Mouse (Mus musculus) MN1 (cell line): ENCODE results near the gene Shld1.
A peak's percentile ranks its signal among the peaks of the same experiment; 100 is the strongest.

Experiments
- DNase-seq: peaks from one replicate; pipeline ENCODE4 v3.0.0-alpha.2; 2016; ENCODE audit warnings: low spot score

Gene Shld1

DNA sequence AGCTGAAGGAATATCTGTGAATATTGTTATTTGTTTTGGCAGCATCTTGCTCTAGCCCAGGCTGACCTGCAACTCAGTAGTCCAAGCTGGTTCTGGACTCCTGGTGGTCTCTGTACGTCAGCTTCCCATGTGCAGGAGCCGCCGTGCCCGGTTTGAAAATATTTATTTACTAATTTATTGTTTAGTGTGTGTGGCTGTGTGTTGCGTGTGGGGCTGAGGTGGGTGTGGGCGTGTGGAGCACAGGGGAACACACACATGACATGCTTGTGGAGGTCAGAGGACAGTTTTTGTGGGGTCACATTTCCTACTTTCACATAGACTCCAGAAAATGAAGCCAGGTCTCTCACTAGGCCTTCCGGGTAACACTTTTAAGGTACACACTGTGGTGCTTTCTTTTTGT, 37.8 kb downstream of the Shld1 start:
- DNase-seq: no peak

DNA sequence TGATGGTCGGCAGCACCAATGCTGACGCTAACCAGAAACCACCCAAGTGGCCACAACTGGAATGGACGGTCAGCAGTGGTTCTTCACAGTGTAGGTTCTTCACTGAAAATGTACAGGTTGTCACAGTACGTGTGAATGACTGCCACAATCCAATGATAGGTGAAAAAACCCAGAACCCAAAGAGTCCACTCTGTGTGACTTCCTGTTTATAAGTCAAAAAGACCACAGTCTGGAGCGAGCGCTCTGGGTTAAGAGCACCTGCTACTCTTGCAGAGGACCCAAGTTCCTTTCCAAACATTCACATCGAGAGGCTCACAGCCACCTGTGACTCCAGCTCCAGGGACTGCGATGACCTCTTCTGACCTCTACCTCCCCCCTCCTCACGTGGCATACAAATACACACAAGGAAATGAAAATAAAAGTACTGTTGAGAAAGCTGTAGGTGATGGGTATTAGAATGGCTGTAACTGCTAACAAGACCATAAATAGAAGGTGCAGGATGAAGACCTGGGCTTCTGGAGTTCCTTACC, 38.7 kb downstream of the Shld1 start:
- DNase-seq: no peak

DNA sequence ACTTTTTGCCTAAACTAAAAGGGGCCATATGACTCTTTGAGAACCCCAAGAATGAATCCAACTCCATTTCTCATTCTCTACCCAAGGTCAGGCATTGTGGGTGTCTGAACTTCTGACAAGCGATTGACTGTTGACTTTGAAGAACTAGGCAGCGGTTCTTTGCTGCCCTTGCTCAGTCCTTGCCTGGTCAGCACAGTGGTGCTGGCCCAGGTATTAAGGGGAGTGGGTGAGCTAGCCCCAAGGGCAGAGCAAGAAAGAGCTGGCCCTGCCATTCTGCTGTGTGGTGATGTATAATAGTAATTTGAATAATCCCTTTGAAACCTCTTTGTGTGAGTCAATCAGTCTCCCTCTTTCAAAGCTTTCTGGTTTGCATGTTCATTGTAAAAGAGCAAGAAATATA, 39.4 kb downstream of the Shld1 start:
- no peak for DNase-seq

DNA sequence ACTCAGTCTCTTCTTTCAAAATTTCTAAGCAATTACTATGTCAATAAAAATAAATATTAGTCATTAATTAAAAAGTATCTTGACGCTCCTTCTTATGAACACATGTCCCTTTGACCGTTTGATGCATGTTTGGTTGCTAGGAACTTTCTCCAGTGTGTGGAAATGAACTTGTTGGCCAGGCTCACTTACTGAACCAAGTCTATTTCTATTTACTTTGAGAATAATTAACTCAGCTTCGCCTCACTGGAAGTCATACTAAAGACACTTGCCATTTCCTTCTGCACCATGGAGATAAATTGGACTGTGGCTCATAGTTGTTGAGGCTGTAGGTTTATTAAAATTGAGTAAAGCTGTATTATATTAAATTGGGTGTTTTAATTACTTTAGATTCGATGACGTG, 46.2 kb downstream of the Shld1 start:
- DNase-seq: no peak

DNA sequence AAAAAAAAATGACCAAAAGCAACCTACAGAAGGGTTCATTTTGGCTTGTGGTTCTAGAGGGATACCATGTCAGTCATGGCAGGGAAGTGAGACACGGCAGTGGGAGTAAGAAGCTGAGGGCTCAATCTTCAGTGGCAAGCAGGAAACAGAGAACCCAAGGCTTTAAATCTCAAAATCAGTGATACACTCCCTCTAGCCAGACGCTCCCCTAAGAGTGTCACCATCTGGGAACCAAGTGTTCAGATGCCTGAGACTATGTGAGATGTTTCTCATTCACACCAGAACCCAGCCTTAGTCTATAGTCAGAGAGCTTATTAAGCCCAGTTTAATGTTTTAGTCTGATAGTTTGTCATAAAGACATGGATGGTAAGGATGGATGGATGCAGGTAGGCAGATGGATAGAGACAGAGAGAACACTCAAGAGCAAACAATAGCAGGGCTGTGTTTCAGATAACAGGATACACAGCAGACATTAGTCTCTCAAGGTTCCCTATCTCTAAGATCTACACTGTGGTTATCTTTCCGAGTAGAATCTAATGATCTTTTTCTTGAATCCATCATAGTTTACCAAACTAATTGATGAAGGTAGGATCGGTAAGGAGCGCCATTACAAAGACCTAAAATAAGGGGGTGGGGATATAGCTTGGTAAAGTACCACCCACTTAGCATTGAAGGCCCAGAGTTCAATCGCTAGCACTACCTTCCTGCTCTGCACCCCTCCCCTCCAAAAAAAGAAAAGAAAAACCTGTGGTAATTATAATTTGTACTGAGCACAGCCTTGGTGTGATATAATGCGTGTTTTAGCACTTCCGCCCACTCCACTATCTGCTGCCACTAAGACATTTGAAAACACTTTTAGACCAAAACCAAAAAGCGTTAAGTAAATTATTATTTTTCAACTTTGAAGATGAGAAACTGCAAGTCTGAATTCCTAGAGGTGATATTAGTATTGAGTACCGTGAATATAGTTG, 47.2 kb downstream of the Shld1 start:
- no peak for DNase-seq

DNA sequence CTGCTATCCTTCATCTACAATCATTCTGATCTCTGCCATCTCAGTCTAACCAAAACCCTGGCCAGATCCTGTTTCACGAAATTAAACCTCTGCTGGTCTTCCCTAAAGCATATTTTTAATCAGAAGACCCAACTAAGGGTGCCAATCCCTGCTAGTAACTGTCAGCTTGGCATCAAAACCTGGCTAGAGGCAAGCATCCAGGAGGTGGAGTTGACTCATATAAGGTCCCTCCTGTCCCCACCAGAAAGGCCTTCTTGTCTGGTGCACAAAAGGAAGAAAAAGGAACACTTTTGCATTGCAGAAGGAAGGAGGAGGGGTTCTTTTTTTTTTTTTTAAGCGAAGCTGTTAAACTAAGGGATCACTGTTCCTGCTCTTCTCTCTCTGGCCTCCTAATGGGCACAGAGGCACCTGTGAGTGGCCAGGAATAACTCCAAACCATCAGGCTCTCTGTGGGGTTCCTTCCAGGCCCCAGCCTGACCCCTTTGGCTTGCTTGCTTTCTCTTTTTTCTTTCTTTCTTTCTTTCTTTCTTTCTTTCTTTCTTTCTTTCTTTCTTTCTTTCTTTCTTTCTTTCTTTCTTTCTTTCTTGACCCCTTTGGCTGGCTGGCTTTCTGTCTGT, 52.2 kb downstream of the Shld1 start:
- no peak for DNase-seq

DNA sequence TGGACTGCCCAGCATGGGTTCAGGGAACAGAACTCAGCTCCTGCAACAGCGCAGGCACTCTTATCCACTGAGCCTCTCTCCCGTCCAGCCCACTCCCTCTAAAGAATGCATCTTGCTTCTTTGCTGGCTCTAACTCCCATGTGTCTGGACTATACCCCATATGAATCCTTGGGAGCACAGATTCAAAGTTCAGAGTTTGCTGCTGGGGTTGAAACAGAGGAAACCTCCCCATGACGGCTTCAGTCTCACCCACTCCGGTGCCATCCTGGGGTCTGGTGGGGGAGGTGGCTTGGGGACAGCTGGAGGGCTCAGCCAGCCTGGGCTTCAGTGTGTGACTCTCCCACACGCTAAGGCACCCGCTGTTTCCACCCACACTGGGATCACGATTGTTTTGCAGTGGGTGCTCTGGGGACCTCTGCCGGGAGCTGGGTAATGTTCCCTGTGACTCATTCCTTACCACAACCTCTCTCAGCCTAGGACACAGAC, 55.2 kb downstream of the Shld1 start:
- DNase-seq: no peak

DNA sequence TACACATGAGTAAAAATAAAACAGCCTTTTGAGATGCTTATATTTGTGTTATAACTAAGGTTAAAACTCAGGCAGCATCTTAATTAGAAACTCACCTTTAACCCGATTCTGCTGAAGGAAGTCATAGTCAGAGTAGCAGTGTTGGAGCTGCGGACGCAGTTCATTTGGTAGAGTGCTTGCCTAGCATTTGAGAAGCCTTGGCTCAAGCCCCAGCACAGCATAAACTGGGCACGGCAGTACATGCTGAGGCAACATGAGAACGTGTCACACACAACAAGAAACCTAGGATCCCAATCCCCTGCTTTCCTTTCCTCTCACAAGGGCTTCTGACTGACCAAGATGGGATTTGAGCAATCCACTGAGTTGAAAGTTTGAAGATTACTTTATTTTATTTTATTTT, 58.1 kb downstream of the Shld1 start:
- DNase-seq: no peak

DNA sequence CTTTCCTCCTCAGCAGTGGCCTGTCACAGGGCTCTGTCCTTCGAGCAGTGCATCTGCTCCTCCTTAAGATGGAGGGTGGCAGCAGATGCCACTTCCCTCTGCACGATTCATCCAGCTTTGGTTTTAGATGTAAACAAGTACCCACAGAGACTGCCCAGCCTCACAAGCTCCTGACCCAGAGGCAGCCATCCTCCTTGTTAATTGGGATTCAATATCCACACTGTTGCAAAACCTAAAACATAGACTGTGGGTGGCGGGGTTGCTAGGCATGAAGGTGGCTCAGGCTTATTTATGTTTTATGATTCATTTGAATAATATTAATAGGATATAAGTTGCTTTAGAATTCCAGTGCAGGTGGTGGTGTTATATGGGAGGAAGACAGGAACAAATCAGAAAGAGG, 59.4 kb downstream of the Shld1 start:
- DNase-seq: no peak

DNA sequence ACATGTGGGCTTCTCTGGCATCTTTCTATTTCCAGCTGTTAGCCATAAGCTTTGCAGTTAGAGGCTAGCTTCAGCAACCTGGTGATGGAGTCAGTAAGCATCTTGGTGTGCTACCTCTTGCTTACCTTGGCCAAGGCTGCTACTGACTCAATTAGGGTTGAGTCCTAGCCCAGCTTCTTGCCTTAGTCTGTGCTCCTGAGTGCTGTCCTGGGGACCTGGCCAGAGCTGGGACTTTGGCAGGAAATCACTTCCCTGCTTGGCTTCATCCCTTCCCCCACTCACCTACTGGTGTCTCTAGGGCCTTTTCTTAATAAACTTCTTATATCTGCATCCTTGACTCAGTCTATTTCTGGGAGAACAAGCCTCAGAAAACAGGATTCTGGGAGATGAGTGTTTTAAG, 64.0 kb downstream of the Shld1 start:
- DNase-seq: no peak

DNA sequence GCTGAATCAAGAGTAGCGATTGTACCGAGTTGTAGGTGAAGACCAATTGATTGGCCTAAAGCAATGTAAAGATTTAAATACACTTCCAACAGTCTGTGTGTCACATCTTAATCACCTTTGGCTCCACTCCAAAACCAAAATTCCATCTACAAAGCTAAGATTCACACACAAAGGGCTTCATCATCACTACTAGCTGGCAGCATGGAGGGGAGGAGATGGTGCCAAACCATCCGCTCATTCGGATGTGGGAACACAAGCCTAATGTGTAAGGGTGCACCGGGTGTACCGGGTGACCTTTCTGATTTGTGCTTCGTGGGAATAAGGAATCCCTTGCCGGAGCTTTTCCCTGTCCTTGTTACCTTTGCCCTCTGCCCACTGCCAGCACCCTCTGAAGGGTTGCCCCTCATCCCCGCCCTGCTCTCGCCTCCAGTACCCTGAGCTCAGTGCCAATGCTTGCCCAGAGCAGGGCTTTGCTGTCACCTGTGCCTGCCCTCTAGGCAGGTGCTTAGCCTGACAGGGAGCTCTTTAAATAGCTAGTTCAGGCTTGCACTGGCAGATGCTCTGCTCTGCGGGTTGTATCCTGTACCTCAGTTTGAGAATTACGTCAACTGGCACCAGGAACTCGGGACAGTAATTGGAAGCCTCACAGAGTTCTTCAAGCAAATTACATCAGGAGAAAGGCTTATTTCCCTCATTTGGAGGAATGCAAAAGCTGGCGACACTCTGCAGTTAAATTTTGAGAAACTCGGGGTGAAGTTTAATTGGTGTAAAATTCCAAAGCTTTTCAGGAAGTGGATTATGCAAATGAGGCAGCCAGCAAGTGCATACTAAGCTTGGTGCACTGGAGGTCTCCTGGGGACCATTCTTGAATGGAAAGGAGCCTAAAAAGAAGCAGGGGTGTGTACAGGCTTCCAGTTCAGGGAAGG, 64.7 kb downstream of the Shld1 start:
- DNase-seq: no peak

DNA sequence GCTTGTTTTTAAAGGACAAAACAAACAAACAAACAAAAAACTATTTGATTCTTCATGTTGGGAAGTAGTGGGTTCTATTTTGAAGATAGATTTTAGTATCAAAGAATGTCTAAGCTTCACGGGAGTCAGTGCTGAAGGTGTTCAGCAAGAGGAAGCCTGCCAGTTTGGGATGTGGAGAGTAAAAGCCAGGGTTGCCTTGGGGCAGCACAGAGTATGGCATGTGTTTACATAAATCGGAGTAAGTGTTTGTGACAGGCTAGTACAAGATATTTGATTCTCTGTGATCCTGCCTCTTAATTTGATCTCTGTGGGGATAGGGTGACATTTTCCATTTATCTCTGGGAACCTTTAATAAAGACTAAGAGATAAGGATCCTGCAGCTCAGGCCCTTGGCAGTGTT, 65.7 kb downstream of the Shld1 start:
- peak; percentile 69 for DNase-seq

DNA sequence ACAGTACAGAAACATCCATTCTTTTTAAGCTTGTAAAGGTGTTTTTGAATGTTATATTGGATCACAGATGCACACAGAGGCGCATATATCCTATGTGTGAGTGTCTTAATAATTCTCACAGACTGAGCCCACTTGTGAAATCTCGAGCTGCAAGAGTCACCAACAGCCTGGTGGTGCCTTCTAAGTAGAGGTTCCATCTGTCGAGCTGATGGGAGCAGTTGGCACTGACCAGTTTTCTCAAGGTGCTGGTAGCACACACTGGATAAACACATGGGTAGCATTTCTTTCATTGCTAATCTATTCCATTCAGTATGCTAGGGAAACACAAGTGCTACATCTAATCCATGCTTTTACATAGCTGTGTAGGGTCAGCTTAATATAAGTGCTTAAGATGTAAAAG, 66.4 kb downstream of the Shld1 start:
- no peak for DNase-seq

DNA sequence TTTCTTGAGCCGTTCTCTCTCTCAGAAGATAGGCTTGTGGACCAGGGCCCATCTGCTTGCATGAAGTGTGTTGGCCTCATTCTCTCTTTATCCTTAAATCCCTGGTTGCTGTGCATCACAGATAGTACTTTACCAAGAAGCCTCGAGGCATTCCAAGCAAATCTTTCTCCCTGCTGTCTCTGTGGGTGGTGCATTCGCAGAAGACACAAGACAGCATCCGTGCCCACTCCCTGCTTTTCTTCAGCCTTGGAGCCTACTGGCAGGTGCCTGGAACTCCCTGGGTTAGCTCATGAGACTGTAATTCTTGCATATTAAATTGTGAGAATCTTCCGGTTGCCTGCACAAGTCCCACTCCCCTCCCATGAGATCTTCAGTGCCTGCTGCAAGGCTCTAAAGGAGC, 71.2 kb downstream of the Shld1 start:
- no peak for DNase-seq

DNA sequence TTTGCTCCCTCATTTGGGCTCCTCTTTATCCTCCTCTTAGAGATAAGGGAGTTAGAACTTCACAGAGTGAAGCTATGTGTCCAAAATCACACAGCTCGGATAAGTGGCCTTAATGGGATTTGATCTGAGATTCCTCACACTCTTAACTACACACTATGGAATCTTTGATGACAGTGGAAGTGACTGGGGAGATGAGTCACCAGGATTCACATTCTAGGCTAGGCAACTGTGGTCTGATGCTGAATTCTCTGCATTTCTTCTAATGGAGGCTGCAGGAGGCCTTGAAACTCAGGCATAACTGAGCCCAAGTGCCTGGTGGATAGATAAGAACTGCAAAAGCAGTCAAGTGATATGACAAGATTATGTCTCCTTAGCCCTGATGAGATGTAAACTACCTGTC, 84.1 kb downstream of the Shld1 start:
- no peak for DNase-seq

DNA sequence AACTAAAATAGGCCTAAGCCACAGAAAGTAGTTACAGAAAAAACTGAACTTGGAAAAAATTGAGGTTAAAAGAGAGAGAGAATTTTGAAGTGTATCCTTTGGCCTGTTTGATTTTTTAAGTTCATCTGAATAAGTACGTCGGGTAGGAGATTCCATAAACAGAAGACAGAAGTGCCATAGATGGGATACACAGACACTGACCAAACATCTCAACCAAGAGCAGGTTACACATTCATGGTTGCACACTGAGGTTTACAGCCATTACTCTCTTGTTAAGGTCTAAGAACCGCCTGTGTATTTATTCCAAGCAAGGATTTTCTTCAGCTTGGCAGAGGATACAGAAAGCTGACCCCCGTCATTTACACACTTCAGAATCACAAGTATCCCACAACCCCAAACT, 94.2 kb downstream of the Shld1 start, which contains the start of gene Chgb:
TSS of gene Chgb (plus strand) at position 301 of the 400 bp plus-strand sequence.
- peak; percentile 14 for DNase-seq

DNA sequence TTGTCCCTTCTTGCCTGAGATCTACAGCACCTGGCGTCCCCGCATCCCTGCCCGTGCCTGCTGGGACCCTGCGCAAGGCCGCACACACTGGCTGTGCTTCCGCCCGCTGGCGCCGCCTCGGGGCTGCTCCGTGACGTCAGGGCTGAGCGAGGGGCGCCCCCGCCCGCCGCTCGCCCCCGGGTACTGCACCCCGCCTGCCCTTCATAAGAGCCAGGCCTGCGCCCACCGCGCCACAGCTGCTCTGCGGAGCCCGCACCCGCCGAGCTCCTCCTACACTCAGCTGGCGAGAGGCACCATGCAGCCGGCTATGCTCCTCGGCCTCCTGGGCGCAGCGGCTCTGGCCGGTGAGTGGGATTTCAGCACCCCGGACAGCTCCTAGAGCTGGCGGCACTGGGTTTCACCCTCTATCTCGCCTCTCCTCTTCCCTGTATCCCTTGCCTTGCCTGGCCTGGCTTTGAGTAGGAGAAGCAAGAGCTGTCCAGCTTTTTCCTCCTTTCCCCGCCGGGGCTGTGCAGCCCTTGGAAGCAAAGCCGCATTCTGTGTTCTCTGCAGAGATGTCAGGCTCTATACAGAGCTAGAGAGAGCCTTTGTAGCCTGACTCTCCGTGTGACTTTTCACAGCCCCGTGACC, 94.8 kb downstream of the Shld1 start:
- DNase-seq: peak; percentile 82

DNA sequence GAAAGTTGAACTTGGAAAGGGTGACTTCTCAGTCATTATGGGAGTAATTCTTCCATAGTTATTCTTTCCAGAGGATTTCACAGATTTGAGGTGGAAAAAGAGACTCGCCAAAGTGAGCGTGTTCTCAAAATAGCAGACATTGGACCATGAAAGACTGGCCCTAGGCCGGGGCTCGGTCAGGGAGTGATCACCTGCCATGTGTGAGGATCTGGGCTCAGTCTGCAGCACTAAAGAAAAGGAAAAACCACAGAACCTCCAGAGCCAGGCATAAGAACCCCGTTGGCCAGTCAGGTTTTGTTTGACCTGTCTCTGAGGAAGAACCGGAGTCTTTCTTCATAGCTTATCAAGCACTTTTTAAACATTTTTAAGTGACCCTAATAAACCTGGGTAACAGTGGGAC, 97.3 kb downstream of the Shld1 start:
- DNase-seq: no peak

DNA sequence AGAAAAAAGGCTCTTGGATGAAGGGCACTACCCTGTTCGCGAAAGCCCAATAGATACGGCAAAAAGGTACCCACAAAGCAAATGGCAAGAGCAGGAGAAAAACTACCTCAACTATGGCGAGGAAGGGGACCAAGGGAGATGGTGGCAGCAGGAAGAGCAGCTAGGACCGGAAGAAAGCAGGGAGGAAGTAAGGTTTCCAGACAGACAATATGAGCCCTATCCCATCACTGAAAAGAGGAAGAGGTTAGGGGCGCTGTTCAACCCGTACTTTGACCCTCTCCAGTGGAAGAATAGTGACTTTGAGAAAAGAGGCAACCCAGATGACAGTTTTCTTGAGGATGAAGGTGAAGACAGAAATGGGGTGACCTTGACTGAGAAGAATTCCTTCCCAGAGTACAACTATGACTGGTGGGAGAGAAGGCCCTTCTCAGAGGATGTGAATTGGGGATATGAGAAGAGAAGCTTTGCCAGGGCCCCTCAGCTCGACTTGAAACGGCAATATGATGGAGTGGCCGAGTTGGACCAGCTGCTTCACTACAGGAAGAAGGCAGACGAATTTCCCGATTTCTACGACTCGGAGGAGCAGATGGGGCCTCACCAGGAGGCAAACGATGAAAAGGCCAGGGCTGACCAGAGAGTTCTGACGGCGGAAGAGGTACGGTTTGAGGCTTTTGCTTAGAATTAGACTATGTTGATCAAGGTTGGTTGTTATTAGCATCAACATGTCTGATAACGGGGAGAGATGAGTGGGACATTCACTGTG, 106.9 kb downstream of the Shld1 start:
- no peak for DNase-seq

DNA sequence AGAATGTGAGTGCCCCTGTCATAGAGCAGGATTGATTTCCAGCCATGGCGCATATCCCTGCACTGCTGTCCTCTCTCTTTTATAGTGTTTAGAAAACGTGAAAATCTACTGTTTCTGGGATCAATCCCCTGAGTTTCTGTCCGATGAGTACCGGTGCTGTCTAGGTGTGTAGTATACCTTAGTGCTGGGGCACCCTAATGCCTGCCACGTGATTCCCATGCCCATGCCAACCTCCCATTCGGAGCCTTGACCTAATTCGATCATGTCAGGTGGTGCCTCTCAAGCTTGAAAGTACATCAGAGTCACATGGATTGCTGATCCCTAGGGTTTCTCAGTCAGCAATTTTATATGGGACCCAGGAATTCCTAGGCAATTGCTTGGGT, 107.5 kb downstream of the Shld1 start:
- DNase-seq: no peak
